Mouse (Mus musculus) adrenal gland, postnatal 4 days (tissue): ENCODE measurements at regions not wholly inside any gene's neighbourhood (a gene's known extent, or its start where the extent isn't known, plus 50 kb on each side); places are given as distances from the start of the nearest gene placed in this dataset.

Experiments
- DNase-seq, 2 experiments: peaks; one replicate each; pipeline ENCODE4 v3.0.0; 2021 to 2022; ENCODE audit warnings: low spot score in 2 of 2, mixed read lengths in 2 of 2

- DNase-seq, result no peak
Measured at GRCm38 (mm10) chr1:69470614-69471250, 216.3 kb downstream of the Ikzf2 start.

- DNase-seq, result no peak
Measured at GRCm38 (mm10) chr1:69469158-69469901, 217.7 kb downstream of the Ikzf2 start.

GRCm38 (mm10) chr1:69466534-69467275 is 220.3 kb downstream of the Ikzf2 start:
- no peak for DNase-seq

GRCm38 (mm10) chr1:69461191-69461590 is 225.9 kb downstream of the Ikzf2 start:
- DNase-seq, result no peak

GRCm38 (mm10) chr1:69459899-69460298 is 227.1 kb downstream of the Ikzf2 start:
- no peak for DNase-seq

- DNase-seq, result no peak
Measured at GRCm38 (mm10) chr1:69457471-69457870, 229.6 kb downstream of the Ikzf2 start.

GRCm38 (mm10) chr1:69453991-69454390 is 233.1 kb downstream of the Ikzf2 start:
- DNase-seq, result no peak

- no peak for DNase-seq
Measured at GRCm38 (mm10) chr1:69452910-69453309, 234.1 kb downstream of the Ikzf2 start.

- DNase-seq, result no peak
Measured at GRCm38 (mm10) chr1:69450455-69450854, 236.6 kb downstream of the Ikzf2 start.

GRCm38 (mm10) chr1:69447276-69447675 is 239.8 kb downstream of the Ikzf2 start:
- DNase-seq, result no peak

GRCm38 (mm10) chr1:69444722-69445121 is 242.3 kb downstream of the Ikzf2 start:
- no peak for DNase-seq

GRCm38 (mm10) chr1:69443466-69443865 is 243.6 kb downstream of the Ikzf2 start:
- no peak for DNase-seq

GRCm38 (mm10) chr1:69440564-69441334 is 246.3 kb downstream of the Ikzf2 start:
- DNase-seq, result no peak

- no peak for DNase-seq
Measured at GRCm38 (mm10) chr1:69437042-69437441, 250.0 kb downstream of the Ikzf2 start.

- no peak for DNase-seq
Measured at GRCm38 (mm10) chr1:69433655-69434357, 253.2 kb downstream of the Ikzf2 start.

- no peak for DNase-seq
Measured at GRCm38 (mm10) chr1:69430683-69431407, 256.2 kb downstream of the Ikzf2 start.

- no peak for DNase-seq
Measured at GRCm38 (mm10) chr1:69429632-69430031, 257.4 kb downstream of the Ikzf2 start.

GRCm38 (mm10) chr1:69397676-69398075 is 289.4 kb downstream of the Ikzf2 start:
- no peak for DNase-seq

GRCm38 (mm10) chr1:69382374-69382773 is 274.5 kb upstream of the Erbb4 start:
- DNase-seq, result no peak

- no peak for DNase-seq
Measured at GRCm38 (mm10) chr1:69379741-69380140, 271.9 kb upstream of the Erbb4 start.
